Mouse (Mus musculus): Measurements from ENCODE around the gene Tmem150c. TPM values are rescaled to one million over a fixed set of nuclear protein-coding genes. Genes with fewer than 3 reads are reported as not detected.

Tmem150c gene
- 10 to 100 TPM; 14.4 to 25.7 (median 18.3) TPM for total RNA-seq (2022)

- no peak for DNase-seq
These were observed at the start of gene Tmem150c for GRCm38 (mm10) chr5:100159638-100159973. Gene Tmem150c, minus strand, starts transcription at chr5:100159808.

- DNase-seq: no peak
These were observed 49.5 kb upstream of the Tmem150c start for GRCm38 (mm10) chr5:100209093-100209492.

- no peak for DNase-seq
These were observed 47.1 kb upstream of the Tmem150c start for GRCm38 (mm10) chr5:100206675-100207074.

GRCm38 (mm10) chr5:100205519-100206189 lies 46.0 kb upstream of the Tmem150c start:
- no peak for DNase-seq

GRCm38 (mm10) chr5:100200805-100201204 lies 41.2 kb upstream of the Tmem150c start:
- DNase-seq: no peak

- DNase-seq: no peak
These were observed 40.7 kb upstream of the Tmem150c start for GRCm38 (mm10) chr5:100200296-100200695.

GRCm38 (mm10) chr5:100199092-100199853 lies 39.7 kb upstream of the Tmem150c start:
- no peak for DNase-seq

- no peak for DNase-seq
These were observed 37.9 kb upstream of the Tmem150c start for GRCm38 (mm10) chr5:100197476-100197875.

- no peak for DNase-seq
These were observed 37.3 kb upstream of the Tmem150c start for GRCm38 (mm10) chr5:100196854-100197431.

GRCm38 (mm10) chr5:100196397-100196796 lies 36.8 kb upstream of the Tmem150c start:
- no peak for DNase-seq

GRCm38 (mm10) chr5:100191438-100192190 lies 32.0 kb upstream of the Tmem150c start:
- no peak for DNase-seq

- no peak for DNase-seq
These were observed 27.7 kb upstream of the Tmem150c start for GRCm38 (mm10) chr5:100187035-100187901.

GRCm38 (mm10) chr5:100186618-100187017 lies 27.0 kb upstream of the Tmem150c start:
- no peak for DNase-seq

- DNase-seq: no peak
These were observed 26.3 kb upstream of the Tmem150c start for GRCm38 (mm10) chr5:100185895-100186294.

- DNase-seq: no peak
These were observed 21.4 kb upstream of the Tmem150c start for GRCm38 (mm10) chr5:100181011-100181410.

GRCm38 (mm10) chr5:100178781-100179165 lies 19.2 kb upstream of the Tmem150c start:
- DNase-seq: no peak

- no peak for DNase-seq
These were observed 18.6 kb upstream of the Tmem150c start for GRCm38 (mm10) chr5:100178122-100178780.

- no peak for DNase-seq
These were observed 17.9 kb upstream of the Tmem150c start for GRCm38 (mm10) chr5:100177547-100177946.

- no peak for DNase-seq
These were observed 16.5 kb upstream of the Tmem150c start for GRCm38 (mm10) chr5:100176096-100176495.

GRCm38 (mm10) chr5:100175582-100175981 lies 16.0 kb upstream of the Tmem150c start:
- no peak for DNase-seq

- DNase-seq: no peak
These were observed 12.5 kb upstream of the Tmem150c start for GRCm38 (mm10) chr5:100172104-100172503.
